Mouse (Mus musculus) heart, postnatal 10 days (tissue): ENCODE measurements around the gene Mmp19. TPM values are rescaled to one million over a fixed set of nuclear protein-coding genes. Genes with fewer than 3 reads are reported as not detected.
"Not testable (repeated sequence)": the region's sequence is repeated elsewhere in the genome, so short reads cannot be mapped to it uniquely, and the experiment has no call there.

Source experiments
- DNase-seq, 2 experiments: peaks; one replicate each; pipeline ENCODE4 v3.0.0; 2021
- intact Hi-C: fragments of 180-260 bp; cut with DNase I; formaldehyde crosslinking; loops from one replicate; pipeline ENCODE4 v1.15.1; 2025
- total RNA-seq, 2 experiments: library from RNA; stranded (reverse); gene quantifications; 2 replicates each; pipeline ENCODE4 v1.2.3; 2021

Mmp19 gene
- total RNA-seq, 2 experiments from 2014 or later, result 3.4 to 5.4 TPM

GRCm38 (mm10) chr10:128795581-128795980 is 4.9 kb downstream of the Mmp19 start:
- intact Hi-C loops, result no loop called here
- no peak for DNase-seq

GRCm38 (mm10) chr10:128798676-128799075 is 8.0 kb downstream of the Mmp19 start:
- intact Hi-C loops, result no loop called here
- no peak for DNase-seq

GRCm38 (mm10) chr10:128801981-128802495 is 11.3 kb downstream of the Mmp19 start:
- no peak for DNase-seq
- intact Hi-C loops, result no loop called here

GRCm38 (mm10) chr10:128802956-128803355 is 12.2 kb downstream of the Mmp19 start:
- intact Hi-C loops, result no loop called here
- DNase-seq, result no peak

- intact Hi-C loops, result no loop called here
- DNase-seq, result no peak
These were observed 12.7 kb downstream of the Mmp19 start for GRCm38 (mm10) chr10:128803361-128803760.

- intact Hi-C loops, result loop anchor here (1.0 to 2.0 kb wide), 2 partner anchors 25 to 56 kb away; no protein-coding TSS in a partner anchor
- peak; percentile 73 to 80 for DNase-seq
These were observed 13.1 kb downstream of the Mmp19 start, which contains the start of gene Dnajc14 for GRCm38 (mm10) chr10:128803771-128804270. TSS of gene Dnajc14 (plus strand) at chr10:128804062.

- DNase-seq, result peak; percentile 82 to 83
- intact Hi-C loops, result loop anchor here (1.0 to 2.0 kb wide), 2 partner anchors 26 to 56 kb away; no protein-coding TSS in a partner anchor
These were observed 13.8 kb downstream of the Mmp19 start, which contains the start of gene Tmem198b for GRCm38 (mm10) chr10:128804271-128805091. TSS of gene Tmem198b (minus strand) at chr10:128804370.

- intact Hi-C loops, result loop anchor here (2.0 kb wide), 1 partner anchor 27 kb away; no protein-coding TSS in a partner anchor
These were observed 14.6 kb downstream of the Mmp19 start for GRCm38 (mm10) chr10:128805092-128806000.

GRCm38 (mm10) chr10:128806086-128806485 is 15.4 kb downstream of the Mmp19 start:
- intact Hi-C loops, result no loop called here
- no peak for DNase-seq

More at GRCm38 (mm10) chr10:128805092-128806000, 14.6 kb downstream of the Mmp19 start:
- DNase-seq, result peak; percentile 97 to 98

GRCm38 (mm10) chr10:128807018-128807417 is 16.3 kb downstream of the Mmp19 start:
- intact Hi-C loops, result no loop called here
- DNase-seq, result no peak

- DNase-seq, result no peak
- intact Hi-C loops, result no loop called here
These were observed 26.3 kb downstream of the Mmp19 start, which contains the start of gene Sarnp for GRCm38 (mm10) chr10:128817033-128817432. TSS of gene Sarnp (plus strand) at chr10:128817333.

- intact Hi-C loops, result no loop called here
- no peak for DNase-seq
These were observed 29.5 kb downstream of the Mmp19 start for GRCm38 (mm10) chr10:128820217-128820616.

GRCm38 (mm10) chr10:128821358-128822056 is 30.8 kb downstream of the Mmp19 start, which contains the start of gene Ormdl2:
TSS of gene Ormdl2 (minus strand) at chr10:128821645.
- DNase-seq, result peak; percentile 99 to 100
- intact Hi-C loops, result no loop called here

- intact Hi-C loops, result no loop called here
- DNase-seq, result no peak
These were observed 31.4 kb downstream of the Mmp19 start for GRCm38 (mm10) chr10:128822135-128822534.

GRCm38 (mm10) chr10:128823087-128823486 is 32.4 kb downstream of the Mmp19 start:
- intact Hi-C loops, DNase-seq: not testable (repeated sequence)

- no peak for DNase-seq
- intact Hi-C loops, result no loop called here
These were observed 33.1 kb downstream of the Mmp19 start for GRCm38 (mm10) chr10:128823821-128824220.

- intact Hi-C loops, result no loop called here
- no peak for DNase-seq
These were observed 46.7 kb downstream of the Mmp19 start for GRCm38 (mm10) chr10:128837400-128837799.

GRCm38 (mm10) chr10:128839434-128839833 is 48.7 kb downstream of the Mmp19 start:
- intact Hi-C loops, result no loop called here
- no peak for DNase-seq

GRCm38 (mm10) chr10:128840612-128841011 is 49.9 kb downstream of the Mmp19 start:
- intact Hi-C loops, result no loop called here
- no peak for DNase-seq

- DNase-seq, result no peak
- intact Hi-C loops, result no loop called here
These were observed 52.5 kb downstream of the Mmp19 start for GRCm38 (mm10) chr10:128843260-128843659.
